Mouse (Mus musculus): ENCODE results near the gene Arel1.

DNA sequence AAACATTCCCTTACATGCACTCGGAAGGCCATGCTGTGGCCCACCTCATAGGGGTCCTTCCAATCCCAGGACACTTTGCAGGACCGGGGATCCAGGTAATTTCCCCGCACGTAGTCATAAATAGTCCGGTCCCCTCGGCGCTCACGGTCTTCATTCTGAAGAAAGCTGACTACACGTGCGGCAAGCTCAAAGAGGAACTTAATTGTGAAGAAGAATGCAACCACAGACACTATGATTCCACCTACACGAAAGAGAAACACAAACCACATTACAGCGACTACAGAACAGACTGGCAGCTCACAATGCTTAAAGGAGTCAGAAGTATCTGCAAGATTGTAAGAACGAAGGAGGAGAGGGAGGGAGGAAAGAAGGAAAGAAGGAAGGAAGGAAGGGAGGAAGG lies 29.0 kb downstream of the Arel1 start:
- no peak for TF ChIP-seq POLR2A (IDR thresholded peaks at IDR 0.05; ENCODE audit: borderline replicate concordance, control insufficient read depth, low read depth, low read length)
- no peak for TF ChIP-seq CTCF (IDR thresholded peaks at IDR 0.05; ENCODE audit: control insufficient read depth, insufficient read depth, low read length)

Data from bone marrow, adult 2 months (tissue).